Mouse (Mus musculus) forebrain, embryonic 11.5 days (tissue): ENCODE results near the gene Agps. TPM values are rescaled to one million over a fixed set of nuclear protein-coding genes. Genes with fewer than 3 reads are reported as not detected.

ENCODE experiments used
- ATAC-seq: fragments of 200-750 bp; cut with Nextera tagmentation; replicated peaks from 2 replicates; pipeline ENCODE4 v1.8.0; 2017; ENCODE audit warnings: moderate TSS enrichment; ENCODE audit not compliant: low FRiP score
- DNase-seq: peaks from one replicate; pipeline ENCODE4 v3.0.0-alpha.2; 2017; ENCODE audit warnings: low spot score
- H3K27ac ChIP-seq: fragments of 300-500 bp; sonication (generic); 2 replicates; pipeline ENCODE4 v1.5.1; 2014; ENCODE audit warnings: low read depth, low read length
- H3K27me3 ChIP-seq: fragments of 300-500 bp; sonication (generic); 2 replicates; pipeline ENCODE4 v1.6.1; 2014; ENCODE audit warnings: mild to moderate bottlenecking, low read length, mixed read lengths; ENCODE audit not compliant: control insufficient read depth, insufficient read depth
- H3K36me3 ChIP-seq: fragments of 300-500 bp; sonication (generic); 2 replicates; pipeline ENCODE4 v1.6.1; 2014; ENCODE audit warnings: mild to moderate bottlenecking, low read length, moderate library complexity, mixed read lengths; ENCODE audit not compliant: control insufficient read depth, insufficient read depth
- H3K4me1 ChIP-seq: fragments of 300-500 bp; sonication (generic); replicated peaks from 2 replicates; pipeline ENCODE4 v1.6.1; 2014; ENCODE audit warnings: low read length, mixed read lengths; ENCODE audit not compliant: control insufficient read depth, insufficient read depth
- H3K4me2 ChIP-seq: fragments of 300-500 bp; sonication (generic); 2 replicates; pipeline ENCODE4 v1.6.1; 2014; ENCODE audit warnings: low read depth, mild to moderate bottlenecking, low read length, moderate library complexity, mixed read lengths; ENCODE audit not compliant: severe bottlenecking
- H3K4me3 ChIP-seq: fragments of 300-500 bp; sonication (generic); 2 replicates; pipeline ENCODE4 v1.5.1; 2014; ENCODE audit warnings: low read depth, low read length
- H3K9ac ChIP-seq: fragments of 300-500 bp; sonication (generic); 2 replicates; pipeline ENCODE4 v1.6.1; 2014; ENCODE audit warnings: low read length
- H3K9me3 ChIP-seq: fragments of 300-500 bp; sonication (generic); 2 replicates; pipeline ENCODE4 v1.6.1; 2016; ENCODE audit warnings: low read length, mixed read lengths; ENCODE audit not compliant: control insufficient read depth
- WGBS: fragments of 180-500 bp; shearing (Covaris S2); extraction: QIAGEN DNeasy Blood & Tissue Kit; methylation state at CpG from one replicate; pipeline ENCODE4 v1.1.7; 2014; 5-methylcytosine and 5-hydroxymethylcytosine counted together
- polyA plus RNA-seq: library from polyadenylated mRNA; unstranded; fragments of >200 nt; fragmentation: Nextera tagmentation; extraction: Ambion mirVana; gene quantifications from 2 replicates; pipeline ENCODE4 v1.2.1, GENCODE M21; 2014

Gene Agps
- polyA plus RNA-seq, 1 experiment from 2014 or later = 46.7 TPM

DNA sequence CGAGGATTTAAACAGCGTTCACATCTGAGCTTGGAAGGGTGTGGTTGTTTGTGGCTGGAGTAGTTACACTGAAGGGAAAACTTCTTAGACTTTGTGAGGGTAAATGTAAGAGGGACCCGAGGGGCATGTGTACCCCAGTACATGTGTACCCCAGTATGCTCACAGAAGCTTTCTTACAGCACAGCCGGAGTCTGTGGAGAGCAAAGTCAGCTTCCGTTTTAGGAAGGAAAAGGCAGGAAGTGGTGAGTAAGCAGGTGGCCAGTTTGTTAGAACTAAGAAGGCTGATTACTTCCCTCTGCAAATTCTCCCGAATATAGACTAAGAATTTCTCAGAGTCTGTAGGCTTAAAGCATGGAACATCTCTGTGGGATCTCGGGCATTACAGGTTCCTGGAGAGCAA is 8.2 kb upstream of the Agps start:
- Histone ChIP-seq H3K9ac (no peak overlapping the region), H3K4me3 (no peak overlapping the region), H3K36me3 (no peaks in the 10 kb centered on the region), H3K27ac (no peak overlapping the region), H3K27me3 (no peaks in the 10 kb centered on the region), H3K4me1 (no peaks in the 10 kb centered on the region), H3K4me2 (no peak overlapping the region), H3K9me3 (no peaks in the 10 kb centered on the region)
- DNase-seq (no peak), ATAC-seq (no peak)
- WGBS = 65% methylated on average over 7 of the region's 7 CpGs

DNA sequence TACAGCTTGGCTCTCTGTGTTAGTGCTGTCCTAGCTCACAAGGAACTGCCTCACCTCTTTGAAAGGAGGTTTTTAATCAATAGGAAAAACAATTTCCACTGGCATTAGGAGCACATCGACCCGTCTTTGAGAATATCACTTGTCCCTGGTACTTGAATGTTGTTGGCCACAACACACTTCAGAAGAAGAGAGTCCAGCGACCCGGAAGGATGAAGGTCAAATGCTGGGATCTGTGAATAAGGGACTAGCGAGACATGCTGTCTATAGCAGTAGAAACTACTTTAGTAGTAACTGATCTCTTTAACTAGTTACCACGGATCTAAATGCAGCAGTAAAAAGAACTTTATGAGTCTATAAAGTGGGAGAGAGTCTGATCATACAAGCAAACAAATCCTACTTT is 7.8 kb upstream of the Agps start:
- Histone ChIP-seq H3K4me2 (no peak overlapping the region), H3K4me3 (no peak overlapping the region), H3K9me3 (no peaks in the 10 kb centered on the region), H3K9ac (no peak overlapping the region), H3K27me3 (no peaks in the 10 kb centered on the region), H3K36me3 (no peaks in the 10 kb centered on the region), H3K27ac (no peak overlapping the region), H3K4me1 (no peaks in the 10 kb centered on the region)
- DNase-seq = no peak
- ATAC-seq = no peak
- whole genome bisulfite sequencing = 42% methylated on average over 6 of the region's 6 CpGs

DNA sequence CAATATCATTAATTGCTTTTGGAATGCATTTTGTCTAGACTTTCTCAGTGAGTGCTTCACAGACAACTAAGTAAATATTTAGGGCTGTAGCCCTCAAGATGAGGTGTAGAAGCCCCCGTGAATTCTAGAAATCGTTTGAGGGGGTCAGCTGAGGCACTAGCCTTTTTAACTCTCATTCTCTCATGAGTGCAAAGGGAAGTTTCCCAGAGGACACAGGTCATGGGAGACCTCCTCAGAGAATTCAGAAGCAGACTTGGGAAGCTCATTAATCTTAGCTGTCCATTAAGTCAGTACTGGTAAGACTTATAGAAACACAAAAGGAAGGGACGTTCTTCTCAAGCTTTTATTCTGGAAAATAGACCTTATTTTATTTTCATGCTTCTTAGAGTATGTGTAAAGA is 7.1 kb upstream of the Agps start:
- Histone ChIP-seq H3K36me3 (no peaks in the 10 kb centered on the region), H3K9ac (no peak overlapping the region), H3K4me2 (no peak overlapping the region), H3K4me3 (no peak overlapping the region), H3K4me1 (no peaks in the 10 kb centered on the region), H3K27ac (no peak overlapping the region), H3K9me3 (no peaks in the 10 kb centered on the region), H3K27me3 (no peaks in the 10 kb centered on the region)
- DNase-seq (no peak), ATAC-seq (no peak)
- 40% methylated on average over 3 of the region's 3 CpGs for WGBS

DNA sequence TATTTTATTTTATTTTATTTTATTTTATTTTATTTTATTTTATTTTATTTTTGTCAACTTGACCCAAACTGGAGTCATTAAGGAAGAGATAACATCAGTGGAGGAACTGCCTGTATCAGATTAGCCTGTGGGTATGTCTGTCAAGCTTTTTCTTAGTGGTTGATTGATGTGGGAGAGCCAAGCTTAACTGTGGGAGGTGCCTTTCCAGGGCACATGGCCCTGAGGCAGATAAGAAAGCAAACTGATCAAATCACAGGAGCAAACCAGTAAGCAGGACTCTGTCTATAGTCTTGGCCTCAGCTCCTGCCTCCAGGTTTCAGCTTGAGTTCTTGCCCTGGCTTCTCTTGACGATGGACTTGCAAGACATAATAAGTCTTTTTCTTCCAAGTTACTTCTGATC is 6.4 kb upstream of the Agps start:
- Histone ChIP-seq H3K27me3 (no peaks in the 10 kb centered on the region), H3K4me1 (no peaks in the 10 kb centered on the region), H3K27ac (no peak overlapping the region), H3K4me2 (no peak overlapping the region), H3K4me3 (no peak overlapping the region), H3K9me3 (no peaks in the 10 kb centered on the region), H3K9ac (no peak overlapping the region), H3K36me3 (no peaks in the 10 kb centered on the region)
- no peak for DNase-seq
- no peak for ATAC-seq
- WGBS = 73% methylated on average over 1 of the region's 1 CpGs

DNA sequence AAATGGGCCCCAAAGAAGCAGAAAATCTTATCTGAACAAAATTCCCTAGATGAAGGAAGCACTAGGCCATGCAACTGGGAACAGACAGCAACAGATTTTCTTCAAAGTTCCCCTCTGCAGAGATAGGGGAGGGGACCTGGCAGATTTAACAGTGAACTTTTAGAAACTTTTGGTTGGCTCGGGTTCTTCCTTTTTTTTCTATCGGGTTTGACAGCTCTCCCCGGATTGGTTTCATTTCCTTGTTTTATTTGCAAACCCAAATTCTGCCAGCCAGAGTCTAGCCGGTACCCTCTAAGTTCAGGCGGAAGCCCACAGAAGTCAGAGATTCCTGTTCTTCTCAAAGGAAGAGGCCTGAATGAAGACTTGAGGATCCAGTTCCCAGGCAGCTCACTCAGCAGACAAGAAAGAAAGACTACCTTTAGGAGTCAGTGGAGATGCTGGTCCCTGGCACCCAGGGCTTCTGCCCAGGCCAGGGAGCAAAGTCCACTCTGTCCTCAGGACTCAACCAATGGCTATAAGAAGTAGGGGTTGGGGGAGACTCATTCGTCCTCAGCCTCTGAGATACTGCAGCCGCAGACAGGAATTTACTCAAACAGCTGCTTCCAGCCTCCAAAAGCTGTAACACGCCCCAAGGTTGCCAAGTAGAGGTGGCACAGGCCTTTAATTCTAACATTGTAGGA is 2.9 kb upstream of the Agps start:
- no peak overlapping the region for H3K4me2 ChIP-seq
- no peak overlapping the region for H3K9ac ChIP-seq
- no peak overlapping the region for H3K4me3 ChIP-seq
- DNase-seq (no peak), ATAC-seq (no peak)
- no peaks in the 10 kb centered on the region for H3K9me3 ChIP-seq
- H3K27me3 ChIP-seq = no peaks in the 10 kb centered on the region
- no peak overlapping the region for H3K27ac ChIP-seq
- WGBS = 85% methylated on average over 8 of the region's 8 CpGs
- no peaks in the 10 kb centered on the region; the same call in 1 of the 2 replicates for H3K4me1 ChIP-seq
- no peaks in the 10 kb centered on the region for H3K36me3 ChIP-seq

DNA sequence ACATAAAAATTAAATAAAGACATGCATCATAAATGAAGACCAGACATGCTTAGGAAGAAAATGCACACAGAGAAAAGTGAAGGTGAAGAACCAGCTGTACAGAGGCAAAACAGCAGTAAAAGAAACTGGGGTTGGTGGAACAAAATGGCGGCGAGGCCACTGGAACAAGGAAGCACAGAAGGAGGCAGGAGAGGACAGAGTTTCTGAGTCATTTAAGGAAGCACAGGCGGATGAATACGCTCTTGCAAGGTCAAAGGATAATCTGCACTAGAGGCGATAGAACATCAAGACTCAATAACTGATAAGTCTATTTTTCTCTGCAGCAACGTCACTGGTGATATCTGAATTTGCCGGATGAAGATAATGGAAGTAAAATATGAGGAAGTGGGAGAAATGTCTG is 1.7 kb upstream of the Agps start:
- no peak for ATAC-seq
- Histone ChIP-seq H3K4me1 (no peaks in the 10 kb centered on the region; the same call in 1 of the 2 replicates), H3K9ac (no peak overlapping the region), H3K4me3 (no peak overlapping the region), H3K27ac (no peak overlapping the region), H3K4me2 (no peak overlapping the region), H3K36me3 (no peaks in the 10 kb centered on the region), H3K27me3 (no peaks in the 10 kb centered on the region), H3K9me3 (no peaks in the 10 kb centered on the region)
- no peak for DNase-seq
- WGBS = 89% methylated on average over 7 of the region's 7 CpGs

DNA sequence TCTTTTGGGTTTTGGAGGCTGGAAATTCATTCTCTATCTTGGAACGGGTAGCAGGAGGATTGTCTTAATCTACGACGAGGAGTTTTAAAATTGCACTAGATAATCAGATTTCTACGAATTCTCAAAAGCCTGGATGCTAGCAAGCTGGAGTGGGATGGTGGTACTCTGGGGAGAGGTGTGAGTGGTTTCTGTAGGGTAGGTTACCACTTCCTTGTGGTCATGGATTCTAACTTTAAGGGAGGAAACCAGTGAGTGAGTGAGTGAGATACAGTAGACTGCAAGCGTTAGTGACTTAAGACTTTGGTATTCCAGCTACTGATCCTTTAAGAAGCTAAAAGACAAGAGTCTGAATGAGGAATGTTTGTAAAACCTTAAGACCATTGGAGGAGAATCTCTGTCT is 804 bp downstream of the Agps start:
- Histone ChIP-seq H3K9me3 (no peaks in the 10 kb centered on the region), H3K4me2 (peak overlapping the region; percentile 82), H3K36me3 (no peaks in the 10 kb centered on the region), H3K27me3 (no peaks in the 10 kb centered on the region), H3K4me1 (no peaks in the 10 kb centered on the region; the same call in 1 of the 2 replicates), H3K4me3 (peak overlapping the region; percentile 68), H3K9ac (peak overlapping the region; percentile 85), H3K27ac (peak overlapping the region; percentile 60)
- ATAC-seq = no peak
- WGBS = 1% methylated on average over 5 of the region's 5 CpGs
- no peak for DNase-seq

DNA sequence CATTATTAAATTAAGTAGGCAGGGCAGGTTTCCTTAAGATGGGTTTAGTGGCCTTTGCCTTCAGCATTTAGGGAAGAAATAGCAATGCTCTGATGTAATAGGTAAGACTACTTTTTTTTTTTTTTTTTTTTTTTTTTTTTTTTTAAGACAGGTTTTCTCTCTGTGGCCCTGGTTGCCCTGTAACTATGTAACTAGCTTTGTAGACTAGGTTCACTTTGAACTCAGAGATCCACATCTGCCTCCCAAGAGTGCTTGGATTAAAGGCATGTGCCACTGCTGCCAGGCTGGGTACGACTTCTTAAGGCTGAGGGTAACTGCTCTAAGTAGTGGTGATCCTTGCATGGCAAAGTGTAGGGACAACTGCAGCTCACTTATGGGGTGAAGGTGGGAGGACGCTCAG is 2.5 kb downstream of the Agps start:
- Histone ChIP-seq H3K36me3 (no peaks in the 10 kb centered on the region), H3K4me3 (no peak overlapping the region), H3K4me2 (no peak overlapping the region), H3K27me3 (no peaks in the 10 kb centered on the region), H3K9ac (no peak overlapping the region), H3K9me3 (no peaks in the 10 kb centered on the region), H3K27ac (no peak overlapping the region), H3K4me1 (no peaks in the 10 kb centered on the region; the same call in 1 of the 2 replicates)
- 90% methylated on average over 2 of the region's 2 CpGs for WGBS
- DNase-seq (no peak), ATAC-seq (no peak)

DNA sequence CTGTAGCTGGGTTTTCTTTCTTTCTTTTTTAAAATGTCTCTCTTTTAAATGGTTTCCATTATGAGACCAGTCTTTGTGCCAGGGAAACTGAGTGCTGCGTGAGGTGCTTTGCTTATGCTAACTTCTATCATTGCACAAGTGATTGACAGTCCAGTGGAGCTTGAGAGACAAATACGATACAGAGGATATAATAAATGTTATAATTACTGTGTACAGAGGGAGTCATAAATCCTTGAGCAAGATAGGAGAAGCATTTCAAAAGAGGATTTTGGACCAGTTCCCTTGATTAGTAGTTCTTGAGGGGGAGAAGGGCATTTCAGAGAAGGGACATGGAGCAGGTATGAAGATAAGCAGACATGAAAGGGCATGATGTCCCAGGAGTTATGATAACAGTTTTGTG is 10.3 kb downstream of the Agps start:
- no peak overlapping the region for H3K9ac ChIP-seq
- DNase-seq (no peak), ATAC-seq (no peak)
- H3K4me1 ChIP-seq = no peaks in the 10 kb centered on the region
- no peaks in the 10 kb centered on the region for H3K27me3 ChIP-seq
- H3K27ac ChIP-seq = no peak overlapping the region
- no peaks in the 10 kb centered on the region for H3K36me3 ChIP-seq
- 93% methylated on average over 2 of the region's 2 CpGs for WGBS
- H3K4me3 ChIP-seq = no peak overlapping the region
- H3K4me2 ChIP-seq = no peak overlapping the region
- H3K9me3 ChIP-seq = no peaks in the 10 kb centered on the region
